Mouse (Mus musculus): ENCODE data around the gene Gm28048. TPM values are rescaled to one million over a fixed set of nuclear protein-coding genes. Genes with fewer than 3 reads are reported as not detected.

The Gm28048 gene
- polyA plus RNA-seq, 1 experiment from 2014 or later, result 14.0 TPM

- H3K36me3 ChIP-seq (ENCODE audit: control insufficient read depth, insufficient read depth, low read length), result no peaks in the 10 kb centered on the region
- TF ChIP-seq EP300 (optimal IDR thresholded peaks at IDR 0.05), result no peak
- TF ChIP-seq CTCF (IDR thresholded peaks at IDR 0.05; ENCODE audit: low read depth), result no peak
- ATAC-seq (ENCODE audit: low FRiP score, low TSS enrichment) (no peak), DNase-seq (ENCODE audit: low spot score) (no peak)
- no peak overlapping the region for H3K4me3 ChIP-seq (ENCODE audit: low read depth, low read length)
- H3K27me3 ChIP-seq (ENCODE audit: control insufficient read depth, insufficient read depth, low read length), result no peaks in the 10 kb centered on the region
- WGBS, result 65% methylated on average over 4 of the region's 4 CpGs
- no peak overlapping the region for H3K9ac ChIP-seq (ENCODE audit: low read length)
- no peak overlapping the region for H3K27ac ChIP-seq (replicated peaks)
- no peak overlapping the region for H3K4me2 ChIP-seq (replicated peaks; ENCODE audit: low read depth)
- H3K4me1 ChIP-seq (replicated peaks; ENCODE audit: control insufficient read depth, insufficient read depth), result no peaks in the 10 kb centered on the region
- H3K9me3 ChIP-seq (ENCODE audit: control insufficient read depth, low read length), result no peaks in the 10 kb centered on the region
Measured at GRCm38 (mm10) chr11:22863581-22863980, 118.3 kb downstream of the Gm28048 start.

GRCm38 (mm10) chr11:22861315-22861714, 120.6 kb downstream of the Gm28048 start:
- H3K36me3 ChIP-seq (ENCODE audit: control insufficient read depth, insufficient read depth, low read length), result no peaks in the 10 kb centered on the region
- H3K27me3 ChIP-seq (ENCODE audit: control insufficient read depth, insufficient read depth, low read length), result no peaks in the 10 kb centered on the region
- 52% methylated on average over 4 of the region's 4 CpGs for WGBS
- no peaks in the 10 kb centered on the region for H3K9me3 ChIP-seq (ENCODE audit: control insufficient read depth, low read length)
- peak overlapping the region; percentile 91; the same call in 1 of the 2 replicates for H3K4me3 ChIP-seq (ENCODE audit: low read depth, low read length)
- no peak overlapping the region for H3K9ac ChIP-seq (ENCODE audit: low read length)
- no peak overlapping the region; the same call in 1 of the 2 replicates for H3K27ac ChIP-seq (replicated peaks)
- ATAC-seq (ENCODE audit: low FRiP score, low TSS enrichment), result no peak
- no peak for TF ChIP-seq EP300 (optimal IDR thresholded peaks at IDR 0.05)
- no peak for TF ChIP-seq CTCF (IDR thresholded peaks at IDR 0.05; ENCODE audit: low read depth)
- DNase-seq (ENCODE audit: low spot score), result no peak
- H3K4me1 ChIP-seq (replicated peaks; ENCODE audit: control insufficient read depth, insufficient read depth), result no peaks in the 10 kb centered on the region
- peak overlapping the region; percentile 91; the same call in 1 of the 2 replicates for H3K4me2 ChIP-seq (replicated peaks; ENCODE audit: low read depth)

GRCm38 (mm10) chr11:22860335-22861227, 121.3 kb downstream of the Gm28048 start, which contains the start of gene B3gnt2:
TSS of gene B3gnt2 (minus strand) at chr11:22860961.
- TF ChIP-seq EP300 (optimal IDR thresholded peaks at IDR 0.05), result peak; percentile 49
- no peak for TF ChIP-seq CTCF (IDR thresholded peaks at IDR 0.05; ENCODE audit: low read depth)
- Histone ChIP-seq H3K4me2 (replicated peaks; ENCODE audit: low read depth) (peak within 1 kb of the TSS; percentile 91), H3K27ac (replicated peaks) (peak within 1 kb of the TSS; percentile 97), H3K4me1 (replicated peaks; ENCODE audit: control insufficient read depth, insufficient read depth) (no peaks in the 10 kb centered on the region), H3K9ac (ENCODE audit: low read length) (peak within 1 kb of the TSS; percentile 88), H3K4me3 (ENCODE audit: low read depth, low read length) (peak within 1 kb of the TSS; percentile 91), H3K36me3 (ENCODE audit: control insufficient read depth, insufficient read depth, low read length) (no peaks in the 10 kb centered on the region), H3K27me3 (ENCODE audit: control insufficient read depth, insufficient read depth, low read length) (no peaks in the 10 kb centered on the region), H3K9me3 (ENCODE audit: control insufficient read depth, low read length) (no peaks in the 10 kb centered on the region)
- ATAC-seq (ENCODE audit: low FRiP score, low TSS enrichment) (peak; percentile 63), DNase-seq (ENCODE audit: low spot score) (peak; percentile 83)
- WGBS, result 4% methylated on average over 41 of the region's 41 CpGs

- Histone ChIP-seq H3K27ac (replicated peaks) (peak overlapping the region; percentile 97), H3K36me3 (ENCODE audit: control insufficient read depth, insufficient read depth, low read length) (no peaks in the 10 kb centered on the region), H3K4me2 (replicated peaks; ENCODE audit: low read depth) (peak overlapping the region; percentile 91), H3K4me1 (replicated peaks; ENCODE audit: control insufficient read depth, insufficient read depth) (no peaks in the 10 kb centered on the region), H3K4me3 (ENCODE audit: low read depth, low read length) (peak overlapping the region; percentile 91), H3K27me3 (ENCODE audit: control insufficient read depth, insufficient read depth, low read length) (no peaks in the 10 kb centered on the region), H3K9me3 (ENCODE audit: control insufficient read depth, low read length) (no peaks in the 10 kb centered on the region), H3K9ac (ENCODE audit: low read length) (peak overlapping the region; percentile 88)
- DNase-seq (ENCODE audit: low spot score), result peak; percentile 95
- WGBS, result under 1% methylated on average over 45 of the region's 55 CpGs
- ATAC-seq (ENCODE audit: low FRiP score, low TSS enrichment), result peak; percentile 92
- TF ChIP-seq EP300 (optimal IDR thresholded peaks at IDR 0.05), result no peak
- peak; percentile 49 for TF ChIP-seq CTCF (IDR thresholded peaks at IDR 0.05; ENCODE audit: low read depth)
Measured at GRCm38 (mm10) chr11:22859633-22860334, 122.1 kb downstream of the Gm28048 start.

GRCm38 (mm10) chr11:22859301-22859632, 122.6 kb downstream of the Gm28048 start:
- H3K9me3 ChIP-seq (ENCODE audit: control insufficient read depth, low read length), result no peaks in the 10 kb centered on the region
- H3K4me2 ChIP-seq (replicated peaks; ENCODE audit: low read depth), result peak overlapping the region; percentile 91
- under 1% methylated on average over 22 of the region's 41 CpGs for whole genome bisulfite sequencing
- DNase-seq (ENCODE audit: low spot score) (no peak), ATAC-seq (ENCODE audit: low FRiP score, low TSS enrichment) (peak; percentile 54; the same call in 1 of the 2 replicates)
- H3K4me1 ChIP-seq (replicated peaks; ENCODE audit: control insufficient read depth, insufficient read depth), result no peaks in the 10 kb centered on the region
- no peaks in the 10 kb centered on the region for H3K36me3 ChIP-seq (ENCODE audit: control insufficient read depth, insufficient read depth, low read length)
- no peaks in the 10 kb centered on the region for H3K27me3 ChIP-seq (ENCODE audit: control insufficient read depth, insufficient read depth, low read length)
- H3K4me3 ChIP-seq (ENCODE audit: low read depth, low read length), result peak overlapping the region; percentile 91
- TF ChIP-seq EP300 (optimal IDR thresholded peaks at IDR 0.05), result no peak
- no peak for TF ChIP-seq CTCF (IDR thresholded peaks at IDR 0.05; ENCODE audit: low read depth)
- peak overlapping the region; percentile 88 for H3K9ac ChIP-seq (ENCODE audit: low read length)
- H3K27ac ChIP-seq (replicated peaks), result peak overlapping the region; percentile 97
